Mouse (Mus musculus) subcutaneous adipose tissue, adult 2 months (tissue): ENCODE data around the gene Lca5l. TPM values are rescaled to one million over a fixed set of nuclear protein-coding genes. Genes with fewer than 3 reads are reported as not detected.

Source experiments
- polyA plus RNA-seq: library from polyadenylated mRNA; depleted of rRNA; stranded (reverse); fragments of >200 nt; gene quantifications from 2 replicates; pipeline ENCODE4 v1.2.3, GENCODE M21; 2012; ENCODE audit warnings: low replicate concordance; rRNA removed

The Lca5l gene
- polyA plus RNA-seq: 0.47 and 1.4 TPM in 2 replicates

DNA sequence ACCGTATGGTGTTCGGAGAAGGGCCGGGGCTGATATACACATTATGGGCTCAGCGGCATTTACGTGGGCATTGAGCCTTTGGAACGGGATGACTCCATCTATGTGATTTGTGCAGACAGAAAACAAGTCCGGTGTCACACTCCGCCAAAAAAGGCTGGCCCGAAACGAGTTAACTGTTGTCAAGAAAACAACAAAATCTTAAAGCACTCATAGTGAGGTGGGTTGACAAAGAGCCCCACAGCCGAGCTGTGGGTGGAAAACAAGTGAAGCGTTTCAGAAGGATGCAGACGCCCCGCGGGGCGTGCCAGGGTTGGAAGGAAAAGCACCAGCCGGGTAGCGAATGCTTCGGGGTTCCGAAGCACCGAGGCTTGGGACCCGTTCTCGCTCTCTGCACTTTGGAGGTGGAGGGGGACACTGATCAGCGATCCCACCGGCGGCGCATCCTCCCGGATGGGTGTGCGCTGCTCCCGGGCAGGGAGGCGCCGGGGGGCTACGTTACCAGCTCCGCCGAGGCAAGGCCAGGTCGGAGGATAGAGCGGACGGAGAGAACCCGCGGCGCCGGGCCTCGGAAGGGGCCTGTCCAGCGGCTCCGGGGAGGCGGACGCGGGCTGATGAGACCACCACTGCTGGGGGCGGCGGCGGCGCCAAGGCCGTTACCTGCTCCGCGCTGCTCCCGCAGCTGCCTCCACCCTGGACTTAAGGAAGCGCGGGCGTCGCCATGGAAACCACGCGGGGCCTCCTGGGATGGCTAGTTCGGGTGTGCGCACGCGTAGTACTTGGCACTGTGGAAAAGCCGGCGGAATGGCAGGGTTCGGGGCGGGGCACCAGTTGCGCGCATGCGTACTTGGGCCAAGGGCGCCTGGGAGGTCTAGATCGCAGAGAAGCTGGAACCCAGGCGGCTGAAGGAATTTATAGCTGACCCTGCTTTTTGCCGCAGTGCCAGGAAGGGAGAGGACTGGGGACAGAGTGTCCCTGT is at the start of gene Lca5l:
Gene Lca5l (minus strand): TSS at position 741 of the 976 bp plus-strand sequence.

DNA sequence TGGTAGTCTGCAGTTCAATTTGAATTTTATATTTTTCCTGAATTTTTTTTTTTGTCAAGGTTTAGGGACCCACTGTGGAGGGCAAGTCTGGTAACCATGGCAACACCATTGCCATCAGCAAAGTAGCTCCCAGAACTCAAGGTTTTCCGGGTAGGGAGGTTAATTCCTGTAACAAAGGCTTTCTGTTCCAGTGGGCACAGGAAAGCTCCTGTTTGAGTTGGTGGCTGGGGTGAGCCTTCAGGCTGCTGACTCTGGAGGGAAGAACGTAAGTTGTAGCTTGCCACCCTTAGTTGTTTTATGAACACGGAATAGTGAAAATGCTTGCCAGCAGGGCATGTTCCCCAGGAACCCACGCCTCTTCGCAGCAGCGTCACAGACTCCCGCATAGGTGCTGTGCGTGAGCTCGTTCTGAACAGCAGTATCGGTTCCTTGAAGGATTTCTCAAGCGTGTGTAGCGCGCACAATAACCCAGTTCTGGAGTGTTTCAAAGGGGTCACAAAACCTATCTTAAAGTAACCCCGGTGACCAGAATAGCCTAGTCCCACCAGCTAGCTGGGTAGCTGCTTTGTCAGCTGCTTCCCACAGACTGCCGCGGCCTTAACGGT is 43.4 kb upstream of the Lca5l start, which contains the start of gene B3galt5:
Gene B3galt5 (plus strand): TSS at position 436 of the 605 bp plus-strand sequence.

GRCm38 (mm10) chr16:96199913-96200701 is 8.0 kb upstream of the Lca5l start, which contains the start of gene Sh3bgr:
Gene Sh3bgr (plus strand): TSS chr16:96200450.

GRCm38 (mm10) chr16:96145110-96145800 is 46.8 kb downstream of the Lca5l start, which contains the start of gene Wrb:
Gene Wrb (plus strand): TSS chr16:96145407.

GRCm38 (mm10) chr16:96127657-96128344 is 64.3 kb downstream of the Lca5l start, which contains the start of gene Hmgn1:
Gene Hmgn1 (minus strand): TSS chr16:96127729.

Other genes starting within 250 kb of the Lca5l start
- 26.2 and 34.6 TPM in 2 replicates for gene Psmg1, start 201.3 kb downstream of the Lca5l start, polyA plus RNA-seq
- 18.6 and 44.4 TPM in 2 replicates for gene Brwd1, start 109.7 kb downstream of the Lca5l start, polyA plus RNA-seq
- 19.6 and 51.5 TPM in 2 replicates for gene Hmgn1, start 64.5 kb downstream of the Lca5l start, polyA plus RNA-seq
- 51.8 and 98.1 TPM in 2 replicates for gene Wrb, start 46.9 kb downstream of the Lca5l start, polyA plus RNA-seq
- gene Sh3bgr, start 8.2 kb upstream of the Lca5l start, polyA plus RNA-seq: 3.6 and 45.7 TPM in 2 replicates
- gene B3galt5, start 43.5 kb upstream of the Lca5l start, polyA plus RNA-seq: 0.09 TPM in 1 of 2 replicates, not detected in the other